Mouse (Mus musculus) CH12.LX (cell line): Measurements from ENCODE around the gene Rbms1.

ENCODE experiments used
- CTCF ChIP-seq, 2 experiments: IDR thresholded peaks in 1 of 2; conservative IDR thresholded peaks in 1 of 2; 2 replicates each; pipeline ENCODE4 v1.5.1; 2011 to 2012; ENCODE audit warnings: low read depth in 2 of 2, low read length in 2 of 2, improper control_type of control experiment in 1 of 2, inconsistent platforms in 1 of 2, mild to moderate bottlenecking in 1 of 2, moderate library complexity in 1 of 2
- EP300 ChIP-seq: IDR thresholded peaks from 2 replicates; pipeline ENCODE4 v1.6.1; 2011; ENCODE audit warnings: low read length, improper control_type of control experiment
- GABPA ChIP-seq: IDR thresholded peaks from 2 replicates; pipeline ENCODE4 v1.6.1; 2012; ENCODE audit warnings: low read depth, low read length, improper control_type of control experiment, inconsistent platforms; ENCODE audit not compliant: insufficient replicate concordance
- IRF4 ChIP-seq: IDR thresholded peaks from 2 replicates; pipeline ENCODE4 v1.6.1; 2014; ENCODE audit warnings: low read depth, mild to moderate bottlenecking, inconsistent platforms, low read length, improper control_type of control experiment
- MAFK ChIP-seq: IDR thresholded peaks from 2 replicates; pipeline ENCODE4 v1.6.1; 2011; ENCODE audit warnings: low read length, improper control_type of control experiment; ENCODE audit not compliant: insufficient replicate concordance
- MAZ ChIP-seq: IDR thresholded peaks from 2 replicates; pipeline ENCODE4 v1.6.1; 2012; ENCODE audit warnings: low read depth, mild to moderate bottlenecking, inconsistent platforms, low read length, improper control_type of control experiment, moderate library complexity
- POLR2A ChIP-seq: IDR thresholded peaks from 2 replicates; pipeline ENCODE4 v1.6.1; 2011; ENCODE audit warnings: low read depth, mild to moderate bottlenecking, improper control_type of control experiment, low read length
- POLR2AphosphoS2 ChIP-seq: IDR thresholded peaks from 2 replicates; pipeline ENCODE4 v1.6.1; 2011; ENCODE audit warnings: low read depth, low read length, improper control_type of control experiment
- RCOR1 ChIP-seq: conservative IDR thresholded peaks from 2 replicates; pipeline ENCODE4 v1.6.1; 2012; ENCODE audit warnings: low read depth, mild to moderate bottlenecking, inconsistent platforms, low read length, improper control_type of control experiment
- TCF12 ChIP-seq: IDR thresholded peaks from 2 replicates; pipeline ENCODE4 v1.6.1; 2014; ENCODE audit warnings: low read depth, mild to moderate bottlenecking, inconsistent platforms, low read length, improper control_type of control experiment

GRCm38 (mm10) chr2:60868060-60868662 lies 94.8 kb downstream of the Rbms1 start:
- TF ChIP-seq MAFK = 0 out of 2 replicates have a peak, but pooled peaks have one; percentile 29
- TF ChIP-seq POLR2A = no peak
- no peak for TF ChIP-seq MAZ
- no peak for TF ChIP-seq POLR2AphosphoS2
- no peak for TF ChIP-seq RCOR1
- no peak for TF ChIP-seq IRF4
- no peak for TF ChIP-seq CTCF (conservative IDR thresholded peaks at IDR 0.05 in 1 of 2, IDR thresholded peaks at IDR 0.05 in 1 of 2; ENCODE audit: low read depth in 2 of 2, low read length in 2 of 2)
- TF ChIP-seq EP300 = peak; percentile 52; the same call in 1 of the 2 replicates
- no peak for TF ChIP-seq TCF12
- no peak for TF ChIP-seq GABPA
